Mouse (Mus musculus): ENCODE measurements around the gene Sun3.

GRCm38 (mm10) chr11:9048011-9048702 lies 634 bp downstream of the Sun3 start, which contains the start of gene Gm11992:
- TF ChIP-seq POLR2A (IDR thresholded peaks at IDR 0.05; ENCODE audit: control insufficient read depth, extremely low read depth, insufficient read depth, low read length, poor library complexity) (no peak), CTCF (IDR thresholded peaks at IDR 0.05; ENCODE audit: borderline replicate concordance, control insufficient read depth, extremely low read depth, insufficient read depth, low read length, poor library complexity) (no peak)

Measured in thymus, adult 2 months (tissue).